Mouse (Mus musculus) mouse trophoblast stem cell (cell line): Measurements from ENCODE around the gene Acot9.

Source experiments
- in situ Hi-C, 2 experiments: fragments of 300-500 bp; cut with MseI, MboI; formaldehyde crosslinking; loops; 2 replicates in 1 of 2; 3 replicates in 1 of 2; pipeline ENCODE4 v1.15.1; 2025

Acot9 gene

GRCm38 (mm10) chrX:155262235-155262914, at the start of gene Acot9:
Acot9 (plus strand) TSS chrX:155262443.
- in situ Hi-C loops = no loop called here

DNA sequence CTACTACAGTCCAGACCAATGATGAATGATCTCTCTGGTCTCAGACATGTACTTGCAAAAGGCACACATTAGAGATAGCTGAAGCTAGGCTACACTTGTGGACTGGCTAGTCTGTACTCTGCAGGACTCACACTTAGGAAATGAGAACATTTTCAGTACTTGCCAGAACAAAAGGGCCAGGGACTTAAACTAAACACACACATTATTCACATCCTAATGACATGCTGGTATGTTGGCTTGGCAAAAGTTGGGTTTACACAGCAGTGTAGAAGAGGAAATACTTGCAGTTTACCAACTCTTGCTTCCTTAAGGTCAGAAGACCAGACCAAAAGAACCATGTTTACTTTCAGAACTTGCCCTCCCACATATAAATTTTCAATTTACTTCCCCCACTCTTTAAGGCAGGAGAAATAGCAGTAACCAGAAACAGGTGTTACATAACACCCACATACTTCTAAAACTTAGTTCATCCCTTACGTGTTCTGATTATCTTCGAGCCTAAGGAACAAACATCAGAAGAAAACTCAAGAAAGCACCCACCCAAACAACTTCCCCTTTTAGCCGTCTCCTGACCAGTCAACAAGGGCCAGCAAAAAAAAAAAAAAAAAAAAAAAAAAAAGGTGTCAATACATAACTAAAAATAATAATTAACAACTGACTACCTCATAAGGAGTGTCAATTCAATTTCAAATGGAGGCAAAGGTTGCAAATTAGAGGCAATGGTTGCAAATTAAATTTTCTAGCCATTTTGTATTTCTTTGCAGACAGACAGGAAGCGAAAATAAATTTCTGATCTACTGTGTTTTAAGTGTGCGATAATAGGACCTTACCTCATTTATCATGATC, 47.7 kb upstream of the Acot9 start:
- in situ Hi-C loops = no loop called here

DNA sequence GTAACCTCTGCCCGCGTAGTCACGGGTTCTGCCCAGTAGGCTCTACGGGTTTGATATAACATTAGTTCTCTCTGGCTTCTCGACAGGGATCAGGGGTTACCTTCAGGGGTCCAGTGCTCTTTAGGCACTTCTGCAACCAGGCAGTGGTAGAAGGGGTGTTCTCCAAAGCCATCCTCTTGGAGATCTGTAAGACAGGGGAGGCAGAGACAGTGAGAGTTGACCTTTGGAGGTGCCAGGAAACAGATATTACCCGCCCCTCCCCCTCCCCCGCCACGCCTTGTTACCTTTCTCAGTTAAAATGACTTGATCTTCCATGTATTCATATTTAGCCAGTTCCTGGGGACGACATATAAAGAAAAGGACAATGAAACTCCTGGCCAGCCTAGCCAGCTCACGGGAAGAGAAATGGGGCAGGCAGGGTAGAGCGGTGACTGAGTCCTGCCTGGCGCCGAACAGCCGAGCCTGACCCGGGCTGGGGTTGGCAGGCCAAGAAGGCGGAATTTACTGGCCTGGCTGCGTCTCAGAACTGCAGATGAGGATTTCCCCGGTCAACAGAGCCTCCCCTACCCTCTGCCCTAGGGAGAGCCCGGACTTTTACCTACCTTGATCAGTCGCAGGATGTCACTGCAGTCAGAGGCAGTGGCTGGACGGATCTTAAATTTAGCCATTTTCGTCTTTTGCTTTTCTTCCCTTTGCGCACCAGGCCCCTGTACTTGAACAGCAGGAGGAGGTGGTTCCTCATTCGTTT, 46.6 kb upstream of the Acot9 start:
- in situ Hi-C loops = no loop called here

- in situ Hi-C loops = no loop called here
Observed at GRCm38 (mm10) chrX:155216271-155216670, 46.0 kb upstream of the Acot9 start, which contains the start of gene Sat1. Sat1 (minus strand) TSS chrX:155216449.

DNA sequence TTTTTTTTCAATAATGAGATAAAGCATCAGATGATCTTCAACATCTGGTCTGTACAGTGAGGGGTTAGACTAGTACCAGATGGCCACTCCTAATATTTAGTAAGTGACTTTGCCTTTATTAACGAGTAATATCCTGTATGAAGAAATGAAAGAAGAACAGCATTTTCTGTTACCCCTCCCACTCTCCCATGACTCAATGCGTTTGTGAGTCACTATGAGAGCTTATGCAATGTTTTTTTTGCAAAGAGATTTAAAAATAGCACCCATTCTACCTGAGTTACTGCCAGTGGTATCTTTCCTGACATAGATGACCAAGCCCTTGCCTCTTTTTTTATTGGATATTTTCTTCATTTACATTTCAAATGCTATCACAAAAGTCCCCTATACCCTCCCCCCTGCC, 44.0 kb upstream of the Acot9 start:
- in situ Hi-C loops = no loop called here

DNA sequence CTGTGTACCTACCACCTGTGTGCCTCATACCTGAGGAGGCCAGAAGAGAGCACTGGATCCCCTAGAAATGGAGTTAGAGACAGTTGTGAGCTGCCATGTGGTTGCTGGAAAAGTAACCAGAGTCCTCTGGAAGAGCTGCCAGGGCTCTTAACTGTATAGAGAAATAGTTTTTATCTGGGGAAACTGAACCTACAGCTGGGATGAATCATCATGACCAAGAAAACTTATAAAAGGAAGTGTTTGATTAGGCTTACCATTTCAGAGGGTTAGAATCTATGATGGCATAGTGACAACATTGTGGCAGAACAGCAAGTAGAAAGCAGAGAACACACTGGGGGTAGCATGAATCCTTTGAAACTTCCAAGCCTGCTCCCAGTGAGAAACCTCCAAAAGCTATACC, 5.4 kb upstream of the Acot9 start:
- in situ Hi-C loops = no loop called here

- in situ Hi-C loops = no loop called here
Observed at GRCm38 (mm10) chrX:155262915-155263252, 641 bp downstream of the Acot9 start.

DNA sequence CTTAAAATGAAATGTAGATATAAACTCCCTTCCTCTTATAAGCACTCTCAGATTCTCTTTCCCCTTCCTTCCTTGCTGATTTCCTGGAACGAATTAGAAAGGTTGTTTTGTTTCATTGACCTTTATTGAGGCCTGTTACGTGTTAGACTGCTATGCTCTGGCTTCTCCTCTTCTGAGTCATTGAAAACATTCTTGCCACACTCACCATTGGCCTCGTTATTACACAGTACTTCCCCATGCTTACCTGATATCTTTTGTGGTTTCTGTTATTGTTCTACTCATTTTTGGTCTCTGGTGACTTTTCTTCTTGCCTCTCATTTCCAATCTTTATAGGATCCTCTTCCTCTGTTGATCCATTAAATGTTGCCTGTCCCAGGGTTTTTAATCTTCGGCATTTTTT, 16.2 kb downstream of the Acot9 start:
- in situ Hi-C loops = no loop called here

- in situ Hi-C loops = no loop called here
Observed at GRCm38 (mm10) chrX:155280427-155281044, 18.3 kb downstream of the Acot9 start.

DNA sequence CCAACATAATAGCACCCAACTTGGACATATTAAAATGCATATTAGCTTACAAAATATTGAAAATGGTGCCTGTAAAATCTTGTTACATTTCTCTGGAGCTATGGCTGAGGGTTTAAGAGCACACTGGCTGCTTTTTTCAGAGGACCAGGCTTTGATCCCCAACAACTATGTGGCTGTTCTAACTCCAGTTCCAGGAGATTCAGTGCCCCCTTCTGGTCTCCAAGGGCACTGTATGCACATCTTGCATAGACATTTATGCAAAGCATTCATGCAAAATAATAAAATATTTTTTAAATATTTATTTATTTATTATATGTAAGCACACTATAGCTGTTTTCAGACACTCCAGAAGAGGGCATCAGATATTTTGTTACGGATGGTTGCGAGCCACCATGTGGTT, 44.1 kb downstream of the Acot9 start:
- in situ Hi-C loops = no loop called here

- in situ Hi-C loops = no loop called here
Observed at GRCm38 (mm10) chrX:155318005-155318404, 55.8 kb downstream of the Acot9 start.

DNA sequence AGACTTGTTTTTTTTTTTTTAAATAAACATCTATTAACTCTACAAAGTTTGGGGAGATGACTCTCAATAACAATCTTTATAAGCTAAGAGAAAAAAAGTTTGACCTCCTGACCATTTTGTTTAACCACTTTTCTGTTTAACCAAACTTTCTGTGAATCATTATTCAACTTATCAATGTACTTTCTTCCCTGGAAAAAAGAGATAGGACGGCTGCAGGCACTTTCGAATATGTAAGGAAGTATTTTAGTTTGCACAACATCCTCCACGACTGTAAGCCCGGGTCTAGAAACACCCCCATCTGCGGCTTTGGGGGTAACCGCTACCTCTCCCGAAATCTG, 75.3 kb downstream of the Acot9 start:
- in situ Hi-C loops = loop anchor here in 1 of 2 experiments (25.0 kb wide), 1 partner anchor 100 kb away; no protein-coding TSS in a partner anchor

DNA sequence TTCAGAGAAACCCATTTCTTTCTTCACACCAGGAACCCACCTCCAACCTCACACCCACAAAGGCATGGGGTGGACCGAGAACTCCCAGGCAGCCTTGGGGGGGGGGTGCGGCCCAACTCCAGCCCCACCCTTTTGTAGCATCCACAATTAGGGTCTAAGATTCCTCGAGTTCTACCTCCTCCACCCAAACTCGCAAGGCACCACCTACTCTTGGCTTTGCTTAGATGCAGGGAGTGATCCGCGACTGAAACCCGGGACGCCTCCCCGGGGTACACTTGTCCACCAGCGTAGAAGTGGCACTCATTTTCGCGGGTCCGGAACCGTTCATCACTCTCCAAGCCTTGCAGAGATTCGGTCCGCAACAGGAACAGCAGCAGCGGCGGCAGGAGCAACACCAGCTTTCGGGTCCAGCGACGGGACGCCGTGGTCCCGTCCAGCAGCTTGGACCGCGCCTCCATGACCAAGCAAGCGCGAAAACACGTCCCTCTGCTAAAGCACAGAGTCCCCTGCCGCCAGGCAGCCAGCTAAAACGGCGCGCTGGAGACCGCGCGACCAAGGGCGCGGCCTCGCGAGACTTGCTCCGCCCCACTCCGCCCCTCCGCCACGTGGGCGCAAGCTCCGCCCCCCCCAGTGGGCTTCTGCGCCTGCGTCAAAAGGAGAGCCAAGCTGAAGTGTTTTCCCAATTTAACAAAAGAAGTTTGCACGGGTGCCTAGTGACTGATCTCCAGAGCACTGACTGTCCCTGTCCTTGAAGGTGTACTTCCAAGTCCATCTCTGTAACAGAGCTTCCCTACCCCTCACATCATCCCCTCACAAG, 75.9 kb downstream of the Acot9 start:
- in situ Hi-C loops = loop anchor here in 1 of 2 experiments (25.0 kb wide), 1 partner anchor 101 kb away; no protein-coding TSS in a partner anchor

GRCm38 (mm10) chrX:155340654-155341053, 78.4 kb downstream of the Acot9 start, which contains the start of gene Prdx4:
Prdx4 (minus strand) TSS chrX:155340754.
- in situ Hi-C loops = loop anchor here in 1 of 2 experiments (25.0 kb wide), 1 partner anchor 103 kb away; no protein-coding TSS in a partner anchor

GRCm38 (mm10) chrX:155346249-155346648, 84.0 kb downstream of the Acot9 start:
- in situ Hi-C loops = loop anchor here in 1 of 2 experiments (25.0 kb wide), 1 partner anchor 109 kb away; no protein-coding TSS in a partner anchor
